Mouse (Mus musculus) limb, embryonic 11.5 days (tissue): ENCODE data around the gene Zfp961. TPM values are rescaled to one million over a fixed set of nuclear protein-coding genes. Genes with fewer than 3 reads are reported as not detected.
"Not testable (repeated sequence)": the region's sequence is repeated elsewhere in the genome, so short reads cannot be mapped to it uniquely, and the experiment has no call there.

Experiments used
- ATAC-seq: fragments of 200-750 bp; cut with Nextera tagmentation; 2 replicates; pipeline ENCODE4 v1.8.0; 2017; ENCODE audit warnings: low read depth; ENCODE audit not compliant: insufficient number of reproducible peaks, low FRiP score, low TSS enrichment
- DNase-seq: peaks from one replicate; pipeline ENCODE4 v3.0.0-alpha.2; 2015; ENCODE audit warnings: low spot score
- H3K27ac ChIP-seq: fragments of 300-500 bp; sonication (generic); replicated peaks from 2 replicates; pipeline ENCODE4 v1.5.1; 2014; ENCODE audit warnings: low read depth, mild to moderate bottlenecking, low read length
- H3K27me3 ChIP-seq: fragments of 300-500 bp; sonication (generic); 2 replicates; pipeline ENCODE4 v1.6.1; 2014; ENCODE audit warnings: mild to moderate bottlenecking, low read length, mixed read lengths; ENCODE audit not compliant: control insufficient read depth, insufficient read depth
- H3K36me3 ChIP-seq: fragments of 300-500 bp; sonication (generic); 2 replicates; pipeline ENCODE4 v1.6.1; 2014; ENCODE audit warnings: mild to moderate bottlenecking, low read length, moderate library complexity, mixed read lengths; ENCODE audit not compliant: control insufficient read depth, insufficient read depth
- H3K4me1 ChIP-seq: fragments of 300-500 bp; sonication (generic); 2 replicates; pipeline ENCODE4 v1.6.1; 2014; ENCODE audit warnings: low read length, mixed read lengths; ENCODE audit not compliant: control insufficient read depth, insufficient read depth
- H3K4me2 ChIP-seq: fragments of 300-500 bp; sonication (generic); 2 replicates; pipeline ENCODE4 v1.6.1; 2014; ENCODE audit warnings: low read depth, mild to moderate bottlenecking, moderate library complexity; ENCODE audit not compliant: severe bottlenecking
- H3K4me3 ChIP-seq: fragments of 300-500 bp; sonication (generic); 2 replicates; pipeline ENCODE4 v1.5.1; 2014; ENCODE audit warnings: low read depth, low read length
- H3K9ac ChIP-seq: fragments of 300-500 bp; sonication (generic); 2 replicates; pipeline ENCODE4 v1.6.1; 2014; ENCODE audit warnings: mild to moderate bottlenecking, low read length
- H3K9me3 ChIP-seq: fragments of 300-500 bp; sonication (generic); 2 replicates; pipeline ENCODE4 v1.6.1; 2016; ENCODE audit warnings: low read length; ENCODE audit not compliant: control insufficient read depth
- WGBS: fragments of 180-500 bp; shearing (Covaris S2); extraction: QIAGEN DNeasy Blood & Tissue Kit; methylation state at CpG from one replicate; pipeline ENCODE4 v1.1.7; 2014; 5-methylcytosine and 5-hydroxymethylcytosine counted together
- polyA plus RNA-seq: library from polyadenylated mRNA; unstranded; fragments of >200 nt; fragmentation: Nextera tagmentation; extraction: Ambion mirVana; gene quantifications from 2 replicates; pipeline ENCODE4 v1.2.1, GENCODE M21; 2014

Zfp961 gene
- polyA plus RNA-seq, 1 experiment from 2014 or later, result 30.9 TPM

GRCm38 (mm10) chr8:72013506-72014228 is 62.8 kb downstream of the Zfp961 start:
- H3K4me1 ChIP-seq, H3K27ac ChIP-seq, H3K4me3 ChIP-seq, H3K4me2 ChIP-seq, H3K9ac ChIP-seq, H3K27me3 ChIP-seq, ATAC-seq, H3K36me3 ChIP-seq, H3K9me3 ChIP-seq, DNase-seq: not testable (repeated sequence)
- WGBS, result 72% methylated on average over 6 of the region's 6 CpGs

- WGBS, result 77% methylated on average over 2 of the region's 2 CpGs
- not testable (repeated sequence) for H3K27me3 ChIP-seq, ATAC-seq, H3K27ac ChIP-seq, H3K36me3 ChIP-seq, H3K9me3 ChIP-seq, DNase-seq, H3K4me3 ChIP-seq, H3K4me2 ChIP-seq, H3K4me1 ChIP-seq, H3K9ac ChIP-seq
These were observed 66.5 kb downstream of the Zfp961 start for GRCm38 (mm10) chr8:72017339-72017738.

GRCm38 (mm10) chr8:72018141-72018540 is 67.3 kb downstream of the Zfp961 start:
- no peak for ATAC-seq
- Histone ChIP-seq H3K4me3 (no peak overlapping the region), H3K9me3 (no peaks in the 10 kb centered on the region), H3K27me3 (no peaks in the 10 kb centered on the region), H3K9ac (no peak overlapping the region), H3K4me2 (no peak overlapping the region), H3K27ac (no peak overlapping the region), H3K36me3 (no peaks in the 10 kb centered on the region), H3K4me1 (no peaks in the 10 kb centered on the region)
- WGBS, result 83% methylated on average over 2 of the region's 2 CpGs
- DNase-seq, result no peak

GRCm38 (mm10) chr8:72019022-72019421 is 68.2 kb downstream of the Zfp961 start:
- not testable (repeated sequence) for H3K27me3 ChIP-seq, H3K9ac ChIP-seq, H3K27ac ChIP-seq, H3K4me3 ChIP-seq, H3K4me2 ChIP-seq, H3K9me3 ChIP-seq, ATAC-seq, DNase-seq, H3K4me1 ChIP-seq, H3K36me3 ChIP-seq
- 79% methylated on average over 1 of the region's 1 CpGs for WGBS

GRCm38 (mm10) chr8:72019816-72020215 is 69.0 kb downstream of the Zfp961 start:
- no peak overlapping the region for H3K4me3 ChIP-seq
- no peak overlapping the region for H3K27ac ChIP-seq
- H3K4me1 ChIP-seq, result no peaks in the 10 kb centered on the region
- DNase-seq (no peak), ATAC-seq (no peak)
- no peak overlapping the region for H3K4me2 ChIP-seq
- H3K36me3 ChIP-seq, result no peaks in the 10 kb centered on the region
- no peak overlapping the region for H3K9ac ChIP-seq
- WGBS, result 65% methylated on average over 2 of the region's 2 CpGs
- H3K27me3 ChIP-seq, result no peaks in the 10 kb centered on the region
- no peaks in the 10 kb centered on the region for H3K9me3 ChIP-seq

- not testable (repeated sequence) for H3K9ac ChIP-seq, DNase-seq, H3K36me3 ChIP-seq, ATAC-seq, H3K4me1 ChIP-seq, H3K4me3 ChIP-seq, H3K27ac ChIP-seq, H3K27me3 ChIP-seq, H3K9me3 ChIP-seq, H3K4me2 ChIP-seq
- WGBS, result 22% methylated on average over 4 of the region's 9 CpGs
These were observed 74.0 kb downstream of the Zfp961 start for GRCm38 (mm10) chr8:72024886-72025285.

- not testable (repeated sequence) for H3K4me1 ChIP-seq, H3K9me3 ChIP-seq, H3K9ac ChIP-seq, H3K4me2 ChIP-seq, ATAC-seq, H3K36me3 ChIP-seq, H3K27me3 ChIP-seq, H3K27ac ChIP-seq, H3K4me3 ChIP-seq
- peak; percentile 3 for DNase-seq
- 43% methylated on average over 4 of the region's 4 CpGs for WGBS
These were observed 82.1 kb downstream of the Zfp961 start for GRCm38 (mm10) chr8:72032926-72033325.

GRCm38 (mm10) chr8:72040918-72041317 is 90.1 kb downstream of the Zfp961 start, which contains the start of gene Olfr372:
Gene Olfr372 (plus strand): TSS chr8:72041218.
- H3K27ac ChIP-seq, H3K4me3 ChIP-seq, DNase-seq, ATAC-seq, H3K4me1 ChIP-seq, H3K9me3 ChIP-seq, H3K27me3 ChIP-seq, H3K4me2 ChIP-seq, H3K9ac ChIP-seq, H3K36me3 ChIP-seq: not testable (repeated sequence)
- 85% methylated on average over 4 of the region's 4 CpGs for WGBS

GRCm38 (mm10) chr8:72042493-72042892 is 91.7 kb downstream of the Zfp961 start:
- H3K9me3 ChIP-seq, result no peaks in the 10 kb centered on the region
- no peaks in the 10 kb centered on the region for H3K27me3 ChIP-seq
- no peak overlapping the region for H3K4me2 ChIP-seq
- H3K9ac ChIP-seq, result no peak overlapping the region
- H3K4me3 ChIP-seq, result no peak overlapping the region
- 91% methylated on average over 1 of the region's 1 CpGs for WGBS
- no peak overlapping the region for H3K27ac ChIP-seq
- no peaks in the 10 kb centered on the region for H3K36me3 ChIP-seq
- no peaks in the 10 kb centered on the region for H3K4me1 ChIP-seq
- DNase-seq, result peak; percentile 12
- no peak for ATAC-seq
